Mouse (Mus musculus) ES-E14 (cell line): ENCODE measurements at regions not wholly inside any gene's neighbourhood (a gene's known extent, or its start where the extent isn't known, plus 50 kb on each side); places are given as distances from the start of the nearest gene placed in this dataset.

Experiments used
- HCFC1 ChIP-seq: IDR thresholded peaks from 2 replicates; pipeline ENCODE4 v1.6.1; 2012; ENCODE audit warnings: low read length, inconsistent platforms, borderline replicate concordance; ENCODE audit not compliant: insufficient read depth
- MAFK ChIP-seq: IDR thresholded peaks from 2 replicates; pipeline ENCODE4 v1.6.1; 2014; ENCODE audit warnings: mild to moderate bottlenecking, low read depth, low read length, inconsistent platforms; ENCODE audit not compliant: insufficient read depth
- ZC3H11A ChIP-seq: IDR thresholded peaks from 2 replicates; pipeline ENCODE4 v1.6.1; 2012; ENCODE audit warnings: low read depth, mild to moderate bottlenecking, inconsistent platforms, low read length, borderline replicate concordance
- ZNF384 ChIP-seq: IDR thresholded peaks from 2 replicates; pipeline ENCODE4 v1.6.1; 2012; ENCODE audit warnings: low read depth, low read length, inconsistent platforms

- TF ChIP-seq MAFK (peak; percentile 66), ZC3H11A (no peak), ZNF384 (no peak), HCFC1 (no peak)
Measured at GRCm38 (mm10) chr6:93066553-93067376, 123.5 kb upstream of the Adamts9 start.
